Mouse (Mus musculus) layer of hippocampus, adult 8-10 months (tissue): ENCODE measurements around the gene B3galt1. TPM values are rescaled to one million over a fixed set of nuclear protein-coding genes. Genes with fewer than 3 reads are reported as not detected.

ENCODE experiments used
- DNase-seq, 2 experiments: peaks; one replicate each; pipeline ENCODE4 v3.0.0; 2022; ENCODE audit warnings: low spot score in 2 of 2
- total RNA-seq, 4 experiments: library from RNA; stranded (reverse); gene quantifications; 2 replicates each; pipeline ENCODE4 v1.2.4; 2022

Gene B3galt1
- total RNA-seq, 4 experiments from 2014 or later: 64.0 to 87.7 (median 74.8) TPM

DNA sequence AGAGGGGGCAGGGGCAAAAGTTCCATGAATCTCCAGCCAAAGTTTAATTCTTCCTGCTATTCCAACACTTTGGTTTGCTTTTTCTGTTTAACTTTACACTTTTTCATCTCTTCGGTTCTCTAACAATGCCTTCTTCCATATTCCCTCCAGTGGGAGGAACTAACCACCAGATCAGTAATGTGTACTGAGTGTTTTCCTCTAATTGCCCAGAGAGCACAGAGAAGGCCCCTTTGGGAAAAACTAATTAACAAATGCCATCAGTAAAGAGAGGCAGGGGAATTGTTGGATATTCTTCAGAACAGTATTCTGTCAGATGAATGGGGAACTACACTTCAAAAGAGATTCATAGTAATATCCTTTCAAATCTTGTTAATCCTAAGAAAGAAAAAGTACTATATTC, 338.1 kb downstream of the B3galt1 start:
- no peak for DNase-seq

DNA sequence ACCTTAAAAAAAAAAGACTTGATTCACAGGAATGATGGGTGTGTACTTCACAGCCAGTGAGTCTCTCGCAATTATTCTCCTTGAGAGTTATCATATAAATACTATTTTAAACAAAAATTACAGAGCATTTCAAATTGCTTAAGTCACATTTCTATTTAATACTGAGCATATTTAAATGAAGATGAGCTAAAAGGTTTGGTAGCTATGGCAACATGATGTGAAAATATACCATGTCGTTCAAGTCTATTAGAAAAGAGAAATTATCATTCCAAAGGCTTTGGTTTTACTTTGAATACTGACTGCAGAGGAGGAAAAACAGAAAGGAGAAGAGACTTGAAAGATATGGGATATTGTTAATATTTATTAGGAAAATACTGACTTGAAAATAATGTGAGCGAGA, 366.3 kb downstream of the B3galt1 start:
- DNase-seq: no peak

DNA sequence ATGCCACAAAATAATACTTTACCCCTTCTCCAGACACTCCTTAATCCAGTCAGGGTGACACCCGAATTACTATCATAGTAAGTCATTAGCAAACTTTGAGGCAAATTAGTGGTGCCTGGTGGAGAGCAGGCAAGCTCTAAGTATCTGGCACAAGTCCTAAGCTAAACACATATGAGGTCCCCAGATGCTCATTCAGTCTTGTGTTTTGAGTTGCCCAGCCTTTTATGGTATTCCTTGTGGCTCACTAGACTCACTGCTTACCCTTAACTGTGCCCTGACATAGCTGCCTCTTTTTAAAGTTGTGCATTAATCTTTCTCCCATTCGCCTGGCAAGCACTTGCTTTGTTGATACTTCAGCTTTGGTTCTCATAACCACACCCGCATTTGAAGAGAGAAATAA, 382.7 kb downstream of the B3galt1 start:
- DNase-seq: no peak

DNA sequence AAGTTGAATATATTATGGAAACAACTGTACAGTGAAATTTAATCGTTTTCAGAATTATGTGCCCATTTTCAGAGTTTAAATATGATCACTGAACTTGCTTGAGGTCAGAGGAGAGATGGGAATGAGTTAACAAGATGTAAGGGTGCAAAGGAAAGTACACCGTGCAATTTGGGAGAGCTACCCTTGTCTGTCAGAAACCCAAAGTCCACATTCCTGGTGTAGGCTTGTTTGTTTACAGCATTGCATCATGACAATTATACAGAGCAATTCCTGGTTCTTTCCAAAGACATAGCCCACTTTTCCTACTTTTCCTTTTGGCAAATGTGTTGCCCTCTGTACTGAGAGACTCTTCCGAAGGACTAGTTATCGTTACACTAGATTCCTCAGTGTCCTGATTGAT, 390.5 kb downstream of the B3galt1 start:
- no peak for DNase-seq

DNA sequence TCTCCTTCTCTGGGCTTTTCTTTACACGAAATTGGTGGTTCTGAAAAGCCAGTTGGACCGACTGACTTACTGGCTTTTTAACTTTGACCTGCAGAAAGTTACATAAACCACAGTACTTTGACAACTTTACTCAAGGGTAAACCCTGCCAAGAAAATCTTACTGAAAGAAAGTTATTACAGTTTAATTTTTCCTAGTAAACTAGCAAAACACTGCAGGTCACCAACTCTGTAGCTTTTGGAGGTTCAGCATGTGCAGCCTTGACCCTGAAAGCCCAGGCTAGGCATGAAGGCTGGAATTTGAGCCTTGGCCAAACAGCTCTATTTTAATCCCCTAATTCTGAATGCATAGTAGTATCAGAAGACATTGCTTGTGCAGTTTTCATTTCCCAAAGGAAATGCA, 391.9 kb downstream of the B3galt1 start:
- DNase-seq: no peak

DNA sequence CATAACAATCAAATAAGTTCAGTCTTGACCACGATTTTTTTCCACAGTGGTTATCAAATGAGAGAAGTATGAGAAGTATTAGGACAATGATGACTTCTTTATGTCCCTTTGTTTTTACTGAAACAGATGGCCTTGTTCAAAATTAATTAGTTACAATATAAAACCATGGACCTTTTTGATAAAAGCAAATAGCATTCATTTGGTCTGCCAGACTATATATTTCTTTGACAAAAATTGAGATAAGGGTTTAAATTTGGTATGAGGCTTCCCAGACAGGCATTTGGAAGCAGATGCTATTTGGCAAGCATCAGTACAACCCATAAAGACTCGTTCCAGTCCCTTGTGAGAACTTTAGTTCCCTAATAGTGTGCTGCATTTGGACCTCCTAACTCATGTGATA, 395.0 kb downstream of the B3galt1 start:
- DNase-seq: no peak

DNA sequence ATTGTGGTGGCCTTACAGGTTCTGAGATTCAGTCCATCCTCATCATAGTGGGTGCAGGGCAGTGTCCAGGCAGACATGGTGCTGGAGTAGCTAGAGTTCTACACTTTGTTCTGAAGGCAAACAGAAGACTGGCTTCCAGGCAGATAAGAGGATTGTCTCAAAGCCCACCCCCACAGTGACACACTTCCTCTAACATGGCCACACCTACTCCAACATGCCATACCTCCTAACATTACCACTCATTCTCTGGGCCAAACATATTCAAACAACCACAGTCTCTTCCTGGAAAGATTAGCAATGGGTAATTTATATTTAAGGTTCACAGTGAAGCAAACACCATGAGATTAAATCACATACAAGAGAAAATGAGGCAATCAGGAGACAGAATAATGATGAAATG, 403.1 kb downstream of the B3galt1 start:
- no peak for DNase-seq

DNA sequence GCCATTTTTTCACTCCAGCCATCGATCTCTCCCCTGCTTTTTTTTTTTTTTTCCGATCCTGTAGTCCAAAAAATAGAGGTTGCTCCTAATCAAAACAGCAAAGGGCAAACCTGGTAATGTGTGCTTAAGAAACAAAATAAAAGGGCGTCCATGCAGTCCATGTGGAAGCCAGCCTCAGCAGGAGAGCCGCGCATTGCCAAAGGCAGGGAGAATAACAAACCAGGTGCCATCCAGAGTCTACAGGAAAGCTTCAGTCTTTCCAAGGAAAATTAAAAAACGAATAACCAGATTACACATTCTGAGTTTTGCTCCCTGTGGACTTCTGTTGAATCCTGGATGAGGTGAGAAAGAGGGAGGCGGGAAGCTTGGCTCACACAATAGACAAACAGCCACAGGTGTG, 405.4 kb downstream of the B3galt1 start:
- no peak for DNase-seq

DNA sequence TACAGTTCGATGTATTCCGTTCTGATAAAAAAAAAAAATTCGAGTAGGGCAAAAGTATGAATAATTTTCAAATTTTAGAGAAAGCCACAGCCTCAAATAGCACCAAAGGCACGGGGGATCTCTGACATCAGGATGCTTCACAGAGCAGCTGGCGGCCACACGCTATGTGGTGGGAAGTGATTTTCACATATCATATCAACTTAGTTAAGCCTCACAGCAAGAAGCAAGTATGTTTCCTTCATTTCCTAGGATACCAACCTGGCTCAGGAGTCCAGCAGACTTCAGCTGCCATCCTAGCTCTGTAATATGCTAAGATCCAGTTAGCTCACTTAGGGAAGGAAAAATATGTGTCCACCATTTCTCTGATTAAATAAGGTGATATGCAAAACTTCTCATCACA, 405.9 kb downstream of the B3galt1 start:
- DNase-seq: peak in 1 of 2 experiments; percentile 14

DNA sequence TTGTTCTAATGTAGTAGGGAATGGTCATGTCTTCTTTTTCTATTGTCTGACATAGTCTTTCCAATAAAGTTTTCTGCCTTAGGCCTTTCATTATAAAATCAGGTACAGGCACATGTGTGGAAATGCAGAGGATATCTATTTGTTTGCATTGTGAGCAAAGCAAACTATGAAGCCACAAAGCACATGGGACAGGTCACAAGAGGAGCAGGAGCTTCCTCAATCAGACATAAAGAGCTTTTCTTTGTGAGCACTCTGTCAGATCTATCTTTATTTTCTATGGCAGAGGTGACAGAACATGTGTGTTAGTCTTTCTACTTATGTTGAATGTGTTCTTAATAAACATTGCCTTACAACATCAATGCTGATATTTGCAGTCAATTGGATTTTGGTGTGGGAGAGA, 410.1 kb downstream of the B3galt1 start:
- DNase-seq: no peak

DNA sequence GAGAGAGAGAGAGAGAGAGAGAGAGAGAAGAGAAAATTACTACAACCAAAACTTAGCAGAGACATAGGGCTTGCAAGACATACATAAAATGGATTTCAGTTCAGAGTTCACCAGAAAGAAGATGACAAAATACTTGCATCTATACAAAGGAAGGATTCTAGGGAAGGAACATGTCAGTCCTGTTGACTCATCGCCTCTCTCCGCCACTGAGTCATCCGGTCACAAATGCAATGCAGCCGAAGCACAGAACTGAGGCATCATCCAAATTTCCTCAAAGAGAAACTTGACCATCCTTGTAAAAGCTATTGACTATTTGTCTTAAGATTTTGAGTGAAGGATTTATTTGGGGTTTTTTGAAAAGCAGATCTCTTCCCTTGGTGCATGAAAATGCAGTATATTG, 410.8 kb downstream of the B3galt1 start:
- no peak for DNase-seq

DNA sequence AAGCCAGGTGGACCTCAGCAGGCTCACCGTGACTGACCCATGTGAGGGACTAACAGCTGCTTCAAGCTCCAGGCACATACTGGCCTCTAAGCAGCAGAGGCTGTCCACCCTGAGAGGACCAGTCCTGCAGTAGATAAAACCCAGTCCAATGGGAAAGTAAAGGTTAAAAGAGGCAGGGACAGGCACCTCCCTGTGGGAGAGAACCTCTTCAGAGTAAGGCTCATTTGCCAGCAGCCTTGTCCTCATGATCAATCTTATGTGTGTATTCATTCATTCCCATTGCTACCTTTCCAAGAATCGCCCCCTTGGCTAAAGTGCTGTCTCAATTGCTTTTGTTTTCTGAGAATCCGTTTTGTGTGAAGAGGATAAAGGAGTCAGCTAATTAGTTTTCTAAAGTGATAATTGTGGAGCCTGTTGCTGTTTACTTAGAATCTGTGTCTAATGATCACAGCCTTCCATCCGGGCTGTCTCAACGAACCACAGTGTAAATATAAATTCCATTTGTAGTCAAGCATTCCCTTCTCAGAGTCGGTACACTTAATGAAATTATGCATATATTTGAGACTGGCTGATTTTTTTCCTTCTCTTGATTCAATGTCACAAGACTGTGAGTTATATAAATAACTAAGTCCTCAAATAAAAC, 412.1 kb downstream of the B3galt1 start:
- DNase-seq: peak in 1 of 2 experiments; percentile 13

DNA sequence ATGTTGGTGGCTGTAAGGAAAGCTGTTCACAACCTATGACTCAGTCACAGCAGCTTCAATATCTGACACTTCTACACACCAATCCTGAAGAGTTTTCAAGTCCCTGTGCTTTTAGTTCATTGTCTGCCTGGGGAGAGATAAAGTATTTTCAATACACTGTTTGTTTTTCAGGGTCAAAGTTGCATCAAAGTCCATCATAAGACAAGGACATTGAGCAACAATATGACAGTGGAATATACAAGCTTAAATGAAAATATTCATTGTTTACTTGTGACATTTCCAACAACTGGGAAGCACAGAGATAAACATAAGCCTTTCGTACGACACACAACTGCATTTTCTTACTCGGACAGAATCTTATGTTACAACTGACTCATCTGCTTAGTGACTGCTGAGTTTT, 417.9 kb downstream of the B3galt1 start:
- DNase-seq: no peak

DNA sequence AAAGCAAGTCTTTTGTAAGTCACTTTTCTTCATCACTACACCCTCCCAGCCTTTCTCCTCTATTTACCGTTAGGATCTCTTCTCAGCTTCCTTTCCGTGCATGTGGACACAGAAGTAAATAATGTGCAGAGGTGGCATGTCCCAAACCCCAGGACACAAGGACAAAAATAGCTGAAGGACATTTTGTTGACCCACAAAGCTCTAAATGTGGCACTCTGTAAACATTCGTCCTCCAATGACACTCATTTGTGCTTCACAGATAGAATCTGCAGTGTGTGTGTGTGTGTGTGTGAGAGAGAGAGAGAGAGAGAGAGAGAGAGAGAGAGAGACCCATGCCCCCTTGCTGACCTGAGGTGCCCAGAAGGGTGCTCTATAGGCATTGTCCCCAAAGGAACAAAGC, 419.5 kb downstream of the B3galt1 start:
- DNase-seq: no peak

DNA sequence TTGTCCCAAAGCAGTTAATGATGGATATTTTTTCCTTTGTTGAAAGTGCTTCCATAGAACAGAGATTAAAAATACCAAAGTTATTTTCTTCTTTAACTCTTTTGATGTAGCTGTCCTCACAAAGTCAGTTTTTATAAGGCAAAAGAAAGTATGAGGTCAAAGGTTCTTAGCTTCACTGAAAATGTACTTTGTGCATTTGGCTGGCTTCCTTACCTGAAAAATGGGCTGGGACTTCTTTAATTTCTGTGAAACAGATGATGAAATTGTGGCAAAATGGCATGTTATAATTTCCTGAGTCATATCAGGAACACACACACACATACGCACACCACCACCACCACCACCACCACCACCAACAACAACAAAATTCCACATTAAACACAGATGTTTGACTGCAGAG, 427.8 kb downstream of the B3galt1 start:
- no peak for DNase-seq

DNA sequence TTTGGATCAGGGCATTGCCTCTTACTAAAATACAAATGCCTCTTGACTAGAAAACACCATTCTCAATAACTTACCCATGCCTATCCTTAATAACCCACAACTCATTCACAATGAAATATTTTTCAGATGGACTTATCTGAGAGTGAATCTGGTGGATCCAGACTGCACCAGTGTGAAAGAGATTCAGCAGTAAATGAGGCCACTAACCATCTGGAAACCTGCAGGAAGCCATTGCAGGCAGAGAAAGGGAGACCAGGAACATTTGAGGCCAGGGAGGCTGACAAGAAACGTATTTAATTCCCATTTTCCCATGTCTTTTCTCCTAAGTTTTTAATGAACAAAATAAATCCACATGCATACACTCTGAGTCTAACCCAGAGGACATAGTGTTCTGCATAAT, 437.4 kb downstream of the B3galt1 start:
- no peak for DNase-seq

DNA sequence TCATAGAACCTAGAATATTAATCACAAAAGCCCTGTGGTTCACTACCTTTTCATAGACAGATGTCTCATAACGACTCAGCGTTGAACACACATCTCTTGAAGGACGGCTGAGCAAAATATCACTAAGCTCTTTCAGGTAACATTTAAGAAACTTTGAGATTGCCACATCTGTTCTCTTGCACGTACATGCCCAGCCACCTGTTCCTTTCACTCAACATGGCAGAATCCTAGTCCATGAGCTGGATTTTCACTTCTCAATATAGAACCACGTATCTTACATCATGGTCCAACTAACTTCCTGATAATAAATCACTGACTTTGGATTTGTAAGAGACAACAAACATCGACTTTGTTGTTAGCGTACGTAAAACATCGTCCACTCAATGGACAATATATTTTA, 439.5 kb downstream of the B3galt1 start:
- no peak for DNase-seq

DNA sequence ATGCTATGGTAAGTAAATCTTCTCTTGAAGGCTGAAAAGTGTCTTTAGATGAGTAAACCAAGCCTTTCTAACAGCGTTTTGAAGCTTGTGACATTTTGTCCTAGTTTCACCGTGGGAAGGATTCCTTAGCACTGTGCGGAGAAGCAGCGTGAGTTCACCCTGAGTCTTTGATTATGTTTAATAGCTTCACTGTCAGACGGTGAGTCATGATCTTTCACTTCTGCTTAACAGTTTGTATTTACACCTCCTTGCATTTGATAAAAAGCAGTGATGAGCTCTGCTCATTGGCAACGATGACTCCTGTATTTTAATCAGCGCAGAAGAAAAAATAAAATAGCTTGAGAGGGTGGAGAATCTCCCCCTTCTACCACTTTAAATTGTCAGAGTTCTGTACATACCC, 440.0 kb downstream of the B3galt1 start:
- DNase-seq: no peak

DNA sequence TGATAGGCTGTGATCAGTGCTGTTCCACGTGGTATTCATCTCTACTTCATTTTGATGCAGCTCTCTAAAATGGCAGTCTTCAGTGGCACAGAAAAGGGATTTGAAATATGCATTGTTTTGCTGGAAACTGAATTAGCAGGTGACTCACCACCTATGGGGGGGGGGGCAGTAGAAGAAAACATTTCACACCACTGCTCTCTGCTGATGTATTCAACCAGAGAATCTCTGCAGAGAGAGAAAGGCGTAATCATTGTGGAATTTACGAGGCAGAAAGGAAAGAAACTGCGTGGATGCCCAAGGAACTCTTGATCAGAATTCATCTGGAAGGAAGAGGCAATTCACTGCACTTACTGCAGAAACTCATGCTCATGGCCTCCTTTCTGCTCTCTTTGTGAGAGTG, 445.7 kb downstream of the B3galt1 start:
- no peak for DNase-seq

DNA sequence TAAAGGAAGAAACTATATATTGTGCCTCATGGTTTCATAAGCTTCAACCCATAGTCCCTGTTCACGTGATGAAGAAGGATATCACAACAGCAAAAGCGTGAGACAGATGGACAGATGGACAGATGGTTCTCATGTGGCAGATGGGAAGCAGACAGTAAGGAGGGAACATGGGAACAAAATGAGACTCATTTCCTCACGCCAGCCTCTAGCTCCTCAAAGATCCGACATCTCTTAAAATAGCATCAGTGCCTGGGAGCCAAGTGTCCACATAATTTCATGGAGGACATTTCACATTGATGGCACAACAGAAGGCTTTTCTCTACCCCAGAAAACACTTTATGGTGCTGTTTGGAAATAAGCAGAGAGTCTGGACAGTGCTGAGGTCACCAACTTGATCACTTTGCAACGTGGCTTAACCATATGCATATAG, 454.6 kb downstream of the B3galt1 start:
- DNase-seq: peak; percentile 23 to 50

DNA sequence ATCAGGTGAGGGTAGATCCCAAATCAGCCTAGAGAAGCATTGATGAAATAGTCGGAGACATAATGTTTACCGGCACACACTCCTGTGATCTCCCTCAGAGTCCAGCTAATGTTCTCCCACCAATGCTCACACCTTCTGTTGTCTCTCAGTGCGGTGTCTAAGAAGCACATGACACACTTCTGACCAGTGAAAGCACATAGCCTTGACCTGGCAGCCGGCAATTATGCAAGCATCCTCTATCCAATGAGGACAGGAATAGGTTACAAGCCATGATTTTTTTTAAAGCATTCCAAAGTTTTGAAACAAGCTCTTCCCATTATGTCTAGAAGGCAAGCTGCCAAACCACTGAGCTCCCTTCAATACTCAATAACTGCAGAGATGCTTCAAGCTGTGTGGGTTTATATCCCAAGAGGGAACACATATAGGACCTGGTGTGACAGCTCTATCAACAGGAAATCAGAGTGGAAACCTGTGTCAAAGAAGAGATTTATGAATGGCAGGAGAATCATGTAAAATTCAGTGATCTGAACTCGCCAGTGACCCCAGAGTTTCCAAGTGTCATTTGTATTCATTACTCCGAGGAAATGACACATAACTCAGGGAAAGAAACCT, 456.0 kb downstream of the B3galt1 start:
- no peak for DNase-seq

DNA sequence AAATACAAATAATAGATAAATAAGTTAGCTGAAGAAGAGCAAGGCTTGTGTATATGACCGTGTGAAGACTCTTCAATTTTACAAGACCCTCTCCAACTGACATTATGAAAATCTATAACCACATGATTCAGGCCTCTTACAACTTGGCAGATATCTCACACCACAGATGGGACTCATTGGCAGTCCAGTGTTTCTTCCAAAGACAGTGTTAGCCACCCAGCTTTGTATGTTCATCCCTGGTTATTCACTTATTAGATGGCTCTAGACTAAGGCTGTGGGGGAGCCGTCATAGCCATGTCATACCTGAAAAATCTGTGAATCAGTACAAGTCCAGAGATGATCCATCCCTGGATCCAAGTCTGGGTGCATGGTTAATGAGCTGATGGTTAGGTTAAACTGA, 463.1 kb downstream of the B3galt1 start:
- no peak for DNase-seq

DNA sequence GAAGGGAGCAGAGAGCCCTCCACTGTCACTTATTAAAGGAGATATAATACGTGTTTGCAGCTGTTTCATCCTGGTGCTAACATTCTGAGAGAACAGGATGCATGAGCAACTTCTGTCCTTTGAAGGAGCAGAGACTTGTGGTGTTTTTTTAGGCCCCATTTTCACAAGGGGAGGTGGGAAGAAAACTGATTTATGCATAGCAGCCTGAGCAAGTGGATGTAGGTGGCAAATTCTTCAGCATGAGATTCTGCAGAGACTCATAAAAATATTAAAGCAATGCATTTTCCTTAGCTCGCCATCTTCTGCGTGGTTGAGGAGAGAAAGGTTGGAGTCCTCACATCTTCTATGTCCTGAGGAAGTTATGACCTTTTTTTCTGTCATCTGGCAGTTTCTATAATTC, 469.0 kb downstream of the B3galt1 start:
- no peak for DNase-seq

DNA sequence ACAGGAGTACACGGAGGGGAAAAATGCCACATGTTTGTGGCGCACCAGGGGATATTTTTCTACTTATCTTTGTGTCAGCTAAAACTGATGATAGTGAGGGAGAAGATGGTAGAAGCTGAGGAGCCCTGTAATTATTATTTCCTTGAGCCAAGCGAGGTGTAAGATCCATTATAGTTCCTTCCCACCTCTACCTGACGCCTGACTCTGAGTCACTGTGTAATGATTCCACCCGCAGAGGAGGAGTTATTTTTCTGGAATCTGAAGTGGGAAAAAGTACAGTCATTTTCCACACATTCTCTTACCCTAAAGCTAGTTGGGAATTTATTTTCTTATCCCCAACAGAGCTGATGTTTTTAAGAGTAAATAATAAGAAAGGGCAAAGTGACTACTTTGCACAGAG, 475.1 kb downstream of the B3galt1 start:
- DNase-seq: no peak
